Mouse (Mus musculus) frontal cortex, adult 2 months (tissue): ENCODE data around the gene Fkbp15. TPM values are rescaled to one million over a fixed set of nuclear protein-coding genes. Genes with fewer than 3 reads are reported as not detected.

Experiments
- DNase-seq, 2 experiments: peaks; one replicate each; pipeline ENCODE4 v3.0.0; 2022; ENCODE audit warnings: low spot score in 1 of 2; ENCODE audit errors: extremely low spot score in 1 of 2
- polyA plus RNA-seq: library from polyadenylated mRNA; depleted of rRNA; stranded (reverse); fragments of >200 nt; gene quantifications from 2 replicates; pipeline ENCODE4 v1.2.3, GENCODE M21; 2012; rRNA removed

The Fkbp15 gene
- polyA plus RNA-seq = 24.4 and 27.2 TPM in 2 replicates

GRCm38 (mm10) chr4:62360088-62360804 is at the start of gene Fkbp15, which contains the start of gene Slc31a1:
TSS of gene Fkbp15 (minus strand) at chr4:62360548.
TSS of gene Slc31a1 (plus strand) at chr4:62360727.
- DNase-seq = peak; percentile 97 to 98

- no peak for DNase-seq
These were observed 49.3 kb upstream of the Fkbp15 start for GRCm38 (mm10) chr4:62409615-62410014.

GRCm38 (mm10) chr4:62408601-62409282 is 48.4 kb upstream of the Fkbp15 start, which contains the start of the genes Cdc26 and Prpf4:
TSS of gene Cdc26 (minus strand) at chr4:62408642.
TSS of gene Prpf4 (plus strand) at chr4:62408797.
- DNase-seq = peak; percentile 99

- peak; percentile 23 to 74 for DNase-seq
These were observed 47.6 kb upstream of the Fkbp15 start for GRCm38 (mm10) chr4:62407730-62408582.

- no peak for DNase-seq
These were observed 45.8 kb upstream of the Fkbp15 start for GRCm38 (mm10) chr4:62406133-62406532.

- DNase-seq = peak in 1 of 2 experiments; percentile 41
These were observed 38.6 kb upstream of the Fkbp15 start for GRCm38 (mm10) chr4:62398956-62399355.

GRCm38 (mm10) chr4:62397616-62398365 is 37.4 kb upstream of the Fkbp15 start:
- no peak for DNase-seq

GRCm38 (mm10) chr4:62395806-62396205 is 35.5 kb upstream of the Fkbp15 start:
- DNase-seq = no peak

GRCm38 (mm10) chr4:62393459-62393858 is 33.1 kb upstream of the Fkbp15 start:
- no peak for DNase-seq

GRCm38 (mm10) chr4:62391892-62392291 is 31.5 kb upstream of the Fkbp15 start:
- no peak for DNase-seq

GRCm38 (mm10) chr4:62389592-62390512 is 29.5 kb upstream of the Fkbp15 start:
- no peak for DNase-seq

GRCm38 (mm10) chr4:62385439-62385838 is 25.1 kb upstream of the Fkbp15 start:
- DNase-seq = peak in 1 of 2 experiments; percentile 38

GRCm38 (mm10) chr4:62384159-62384558 is 23.8 kb upstream of the Fkbp15 start:
- DNase-seq = no peak

- DNase-seq = no peak
These were observed 23.4 kb upstream of the Fkbp15 start for GRCm38 (mm10) chr4:62383752-62384151.

GRCm38 (mm10) chr4:62383207-62383606 is 22.9 kb upstream of the Fkbp15 start:
- no peak for DNase-seq

GRCm38 (mm10) chr4:62379724-62380381 is 19.5 kb upstream of the Fkbp15 start:
- no peak for DNase-seq

GRCm38 (mm10) chr4:62376123-62376522 is 15.8 kb upstream of the Fkbp15 start:
- no peak for DNase-seq

- no peak for DNase-seq
These were observed 14.0 kb upstream of the Fkbp15 start for GRCm38 (mm10) chr4:62374342-62374741.

GRCm38 (mm10) chr4:62373668-62374067 is 13.3 kb upstream of the Fkbp15 start:
- no peak for DNase-seq
